Mouse (Mus musculus) embryonic facial prominence, embryonic 14.5 days (tissue): ENCODE results near the gene Prr22. TPM values are rescaled to one million over a fixed set of nuclear protein-coding genes. Genes with fewer than 3 reads are reported as not detected.

Source experiments
- polyA plus RNA-seq: library from polyadenylated mRNA; unstranded; fragments of >200 nt; fragmentation: Nextera tagmentation; extraction: Ambion mirVana; gene quantifications from 2 replicates; pipeline ENCODE4 v1.2.1, GENCODE M21; 2014

Prr22 gene
- polyA plus RNA-seq, 1 experiment from 2014 or later, result 0.61 TPM

Other genes with a start within 250 kb of the Prr22 start
- gene Gm20219, start 215.9 kb upstream of the Prr22 start, polyA plus RNA-seq, result 3.9 and 4.2 TPM in 2 replicates
- gene Safb2, start 185.7 kb upstream of the Prr22 start, polyA plus RNA-seq, result 50.2 and 54.8 TPM in 2 replicates
- gene Safb, start 185.4 kb upstream of the Prr22 start, polyA plus RNA-seq, result 62.9 and 68.2 TPM in 2 replicates
- 271 and 281 TPM in 2 replicates for gene 2410015M20Rik, start 160.5 kb upstream of the Prr22 start, polyA plus RNA-seq
- gene Rpl36, start 156.8 kb upstream of the Prr22 start, polyA plus RNA-seq, result 2,068 and 2,222 TPM in 2 replicates
- gene Lonp1, start 143.4 kb upstream of the Prr22 start, polyA plus RNA-seq, result 44.0 and 51.8 TPM in 2 replicates
- gene Catsperd, start 142.1 kb upstream of the Prr22 start, polyA plus RNA-seq, result 0.24 and 0.31 TPM in 2 replicates
- 78.8 and 87.8 TPM in 2 replicates for gene Ranbp3, start 97.0 kb upstream of the Prr22 start, polyA plus RNA-seq
- gene Ndufa11, start 52.5 kb upstream of the Prr22 start, polyA plus RNA-seq, result 424 and 466 TPM in 2 replicates
- 18.6 and 21.4 TPM in 2 replicates for gene Vmac, start 52.2 kb upstream of the Prr22 start, polyA plus RNA-seq
- 14.0 and 17.4 TPM in 2 replicates for gene Nrtn, start 12.7 kb upstream of the Prr22 start, polyA plus RNA-seq
- 33.3 and 42.0 TPM in 2 replicates for gene Dus3l, start 5.5 kb upstream of the Prr22 start, polyA plus RNA-seq
- 3.5 and 5.3 TPM in 2 replicates for gene Rfx2, start 60.8 kb downstream of the Prr22 start, polyA plus RNA-seq
- gene Acsbg2, start 104.2 kb downstream of the Prr22 start, polyA plus RNA-seq, result not detected in 2 replicates
- 0.14 and 0.26 TPM in 2 replicates for gene 1700061G19Rik, start 105.2 kb downstream of the Prr22 start, polyA plus RNA-seq
- 24.7 and 32.7 TPM in 2 replicates for gene Mllt1, start 165.2 kb downstream of the Prr22 start, polyA plus RNA-seq
- gene Acer1, start 211.9 kb downstream of the Prr22 start, polyA plus RNA-seq, result 1.3 and 2.4 TPM in 2 replicates
- gene Clpp, start 220.1 kb downstream of the Prr22 start, polyA plus RNA-seq, result 140 and 142 TPM in 2 replicates
- 35.7 and 39.8 TPM in 2 replicates for gene Alkbh7, start 227.1 kb downstream of the Prr22 start, polyA plus RNA-seq
- 0.84 TPM in 1 of 2 replicates, not detected in the other for gene Pspn, start 229.8 kb downstream of the Prr22 start, polyA plus RNA-seq
- 55.4 and 55.5 TPM in 2 replicates for gene Gtf2f1, start 241.0 kb downstream of the Prr22 start, polyA plus RNA-seq
- gene Gm17949, start 241.2 kb downstream of the Prr22 start, polyA plus RNA-seq, result 0.19 and 0.41 TPM in 2 replicates